Mouse (Mus musculus): ENCODE measurements around the gene Sema3f.

- TF ChIP-seq CTCF (IDR thresholded peaks at IDR 0.05; ENCODE audit: borderline replicate concordance, control insufficient read depth, extremely low read depth, insufficient read depth, low read length, poor library complexity) (no peak), POLR2A (IDR thresholded peaks at IDR 0.05; ENCODE audit: control insufficient read depth, extremely low read depth, insufficient read depth, low read length, poor library complexity) (no peak)
Measured at GRCm38 (mm10) chr9:107701594-107701993, 8.7 kb downstream of the Sema3f start.
